8 mouse cellular contexts compared by ENCODE assay signal in genomic region chr8:105269461-105269947, GRCm38 (mm10). TPM values are rescaled to one million over a fixed set of nuclear protein-coding genes. Genes with fewer than 3 reads are reported as not detected.
DNase-seq lines count a peak whose midpoint lies in the region; ATAC-seq and TF ChIP-seq lines count a peak whose summit lies in the region.

Gene Hsf4 (plus strand): TSS chr8:105269801.

- no peak for DNase-seq in frontal cortex, postnatal 14 days (ENCODE audit: low spot score in 2 of 2)
- DNase-seq in embryonic facial prominence, embryonic 10.5 days (ENCODE audit: low spot score): peak; percentile 69
- peak; percentile 27 for DNase-seq in kidney, postnatal 0 days (ENCODE audit: low spot score)
- DNase-seq in lung, postnatal 36 days: peak; percentile 84

- under 1% methylated on average over 42 of the region's 42 CpGs for WGBS in embryonic facial prominence, embryonic 10.5 days
- WGBS in heart, embryonic 13.5 days: under 1% methylated on average over 42 of the region's 42 CpGs
- 0% methylated on average over 40 of the region's 42 CpGs for WGBS in kidney, postnatal 0 days
- under 1% methylated on average over 42 of the region's 42 CpGs for WGBS in stomach, embryonic 16.5 days

- peak within 1 kb of the TSS; percentile 74 for H3K9ac ChIP-seq in heart, embryonic 13.5 days
- peak within 1 kb of the TSS; percentile 43; the same call in 1 of the 2 replicates for H3K9ac ChIP-seq in kidney, postnatal 0 days (ENCODE audit: low read depth, low read length)
- peak within 1 kb of the TSS; percentile 61 for H3K9ac ChIP-seq in stomach, embryonic 16.5 days (ENCODE audit: low read length)

- peak; percentile 27 for ATAC-seq in frontal cortex, adult (ENCODE audit: low TSS enrichment)
- no peak for ATAC-seq in heart, embryonic 13.5 days (ENCODE audit: extremely low read depth, insufficient number of reproducible peaks, low FRiP score, low TSS enrichment)
- ATAC-seq in kidney, postnatal 0 days (replicated peaks; ENCODE audit: low FRiP score, low read depth): peak; percentile 8; the same call in 1 of the 2 replicates
- peak; percentile 58; the same call in 1 of the 2 replicates for ATAC-seq in stomach, embryonic 16.5 days (ENCODE audit: insufficient read depth, low FRiP score)

- no peak for TF ChIP-seq CTCF in E14TG2a.4 (conservative IDR thresholded peaks at IDR 0.05; ENCODE audit: low read length)
- TF ChIP-seq CTCF in kidney, postnatal 0 days (IDR thresholded peaks at IDR 0.05; ENCODE audit: low read depth): no peak

- H3K4me2 ChIP-seq in heart, embryonic 13.5 days: peak within 1 kb of the TSS; percentile 96
- H3K4me2 ChIP-seq in kidney, postnatal 0 days (ENCODE audit: low read length): peak within 1 kb of the TSS; percentile 86
- H3K4me2 ChIP-seq in stomach, embryonic 16.5 days (ENCODE audit: low read depth, low read length): peak within 1 kb of the TSS; percentile 69

- no peaks in the 10 kb centered on the region for H3K36me3 ChIP-seq in E14TG2a.4 (ENCODE audit: insufficient read depth, low read length)
- no peaks in the 10 kb centered on the region for H3K36me3 ChIP-seq in embryonic facial prominence, embryonic 10.5 days (replicated peaks)
- no peaks in the 10 kb centered on the region for H3K36me3 ChIP-seq in heart, embryonic 13.5 days
- H3K36me3 ChIP-seq in kidney, postnatal 0 days (ENCODE audit: insufficient read depth, low read length): no peaks in the 10 kb centered on the region
- no peaks in the 10 kb centered on the region for H3K36me3 ChIP-seq in stomach, embryonic 16.5 days (ENCODE audit: control insufficient read depth, insufficient read depth, low read length)

- H3K27ac ChIP-seq in embryonic facial prominence, embryonic 10.5 days (replicated peaks): peak within 1 kb of the TSS; percentile 37; the same call in 1 of the 2 replicates
- H3K27ac ChIP-seq in heart, embryonic 13.5 days (replicated peaks): no peak within 1 kb of the TSS
- H3K27ac ChIP-seq in kidney, postnatal 0 days: 0 out of 2 replicates have a peak within 1 kb of the TSS, but pooled peaks have one; percentile 25
- H3K27ac ChIP-seq in stomach, embryonic 16.5 days (ENCODE audit: low read length): no peak within 1 kb of the TSS

- H3K27me3 ChIP-seq in E14TG2a.4 (ENCODE audit: insufficient read depth, low read length): peaks cover 97% of the 10 kb centered on the region
- H3K27me3 ChIP-seq in embryonic facial prominence, embryonic 10.5 days (replicated peaks; ENCODE audit: low read depth, poor library complexity, severe bottlenecking): peaks cover 100% of the 10 kb centered on the region
- H3K27me3 ChIP-seq in heart, embryonic 13.5 days (replicated peaks): peaks cover 93% of the 10 kb centered on the region
- H3K27me3 ChIP-seq in kidney, postnatal 0 days (ENCODE audit: insufficient read depth, low read length): peaks cover 74% of the 10 kb centered on the region
- peaks cover 74% of the 10 kb centered on the region for H3K27me3 ChIP-seq in stomach, embryonic 16.5 days (ENCODE audit: control insufficient read depth, insufficient read depth, low read length)

- peak within 1 kb of the TSS; percentile 78 for H3K4me3 ChIP-seq in E14TG2a.4 (replicated peaks; ENCODE audit: low read length)
- H3K4me3 ChIP-seq in embryonic facial prominence, embryonic 10.5 days: peak within 1 kb of the TSS; percentile 65
- peak within 1 kb of the TSS; percentile 60 for H3K4me3 ChIP-seq in heart, embryonic 13.5 days
- H3K4me3 ChIP-seq in kidney, postnatal 0 days (replicated peaks; ENCODE audit: low read depth, low read length): peak within 1 kb of the TSS; percentile 43
- H3K4me3 ChIP-seq in stomach, embryonic 16.5 days (replicated peaks; ENCODE audit: low read length): peak within 1 kb of the TSS; percentile 49

- H3K4me1 ChIP-seq in E14TG2a.4 (replicated peaks; ENCODE audit: low read depth, low read length): peaks cover 64% of the 10 kb centered on the region
- H3K4me1 ChIP-seq in embryonic facial prominence, embryonic 10.5 days: peaks cover 50% of the 10 kb centered on the region
- H3K4me1 ChIP-seq in heart, embryonic 13.5 days: peaks cover 40% of the 10 kb centered on the region
- H3K4me1 ChIP-seq in kidney, postnatal 0 days (replicated peaks; ENCODE audit: insufficient read depth, low read length): peaks cover 15% of the 10 kb centered on the region; the same call in 1 of the 2 replicates
- peaks cover 33% of the 10 kb centered on the region for H3K4me1 ChIP-seq in stomach, embryonic 16.5 days (ENCODE audit: control insufficient read depth, insufficient read depth, low read length)

- H3K9me3 ChIP-seq in E14TG2a.4 (ENCODE audit: low read length): no peaks in the 10 kb centered on the region
- peaks cover 4% of the 10 kb centered on the region for H3K9me3 ChIP-seq in embryonic facial prominence, embryonic 10.5 days
- H3K9me3 ChIP-seq in heart, embryonic 13.5 days: 0 out of 2 replicates have a peak, but pooled peaks cover 6% of the 10 kb centered on the region
- no peaks in the 10 kb centered on the region for H3K9me3 ChIP-seq in kidney, postnatal 0 days (replicated peaks; ENCODE audit: low read length)
- H3K9me3 ChIP-seq in stomach, embryonic 16.5 days (replicated peaks; ENCODE audit: control insufficient read depth, low read length): no peaks in the 10 kb centered on the region

RNA-seq across cellular contexts. Expression of gene Hsf4, which starts in this region (rescaled TPM):
- 0.21 TPM in 1 of 2 replicates, not detected in the other for polyA plus RNA-seq in embryonic facial prominence, embryonic 10.5 days (2016; fragmentation: Nextera tagmentation; extraction: Ambion mirVana)
- polyA plus RNA-seq in heart, embryonic 13.5 days (2015; fragmentation: Nextera tagmentation; extraction: Ambion mirVana): 0.15 TPM in 1 of 2 replicates, not detected in the other
- polyA plus RNA-seq in kidney, postnatal 0 days (2015; fragmentation: Nextera tagmentation; extraction: Ambion mirVana): 0.12 TPM in 1 of 2 replicates, not detected in the other
- polyA plus RNA-seq in stomach, embryonic 16.5 days (2015; fragmentation: Nextera tagmentation; extraction: Ambion mirVana): not detected in 2 replicates

Comparison
In these comparisons a context has a peak if more than half of its experiments do, and no peak if none do; other contexts are left out.
1. Peak in DNase-seq, H3K4me3 ChIP-seq and H3K27ac ChIP-seq in embryonic facial prominence, embryonic 10.5 days; RNA of the gene not detected or under 1 TPM.
2. Peak in DNase-seq, ATAC-seq, H3K4me3 ChIP-seq, H3K27ac ChIP-seq, H3K9ac ChIP-seq and H3K4me2 ChIP-seq in kidney, postnatal 0 days; RNA of the gene not detected or under 1 TPM.
3. Peak in ATAC-seq, H3K4me3 ChIP-seq, H3K9ac ChIP-seq and H3K4me2 ChIP-seq in stomach, embryonic 16.5 days; RNA of the gene not detected or under 1 TPM.